Mouse (Mus musculus): ENCODE measurements at regions not wholly inside any gene's neighbourhood (a gene's known extent, or its start where the extent isn't known, plus 50 kb on each side); places are given as distances from the start of the nearest gene placed in this dataset.

GRCm38 (mm10) chr5:133264976-133265375, 721.8 kb upstream of the Auts2 start:
- DNase-seq, result no peak

DNA sequence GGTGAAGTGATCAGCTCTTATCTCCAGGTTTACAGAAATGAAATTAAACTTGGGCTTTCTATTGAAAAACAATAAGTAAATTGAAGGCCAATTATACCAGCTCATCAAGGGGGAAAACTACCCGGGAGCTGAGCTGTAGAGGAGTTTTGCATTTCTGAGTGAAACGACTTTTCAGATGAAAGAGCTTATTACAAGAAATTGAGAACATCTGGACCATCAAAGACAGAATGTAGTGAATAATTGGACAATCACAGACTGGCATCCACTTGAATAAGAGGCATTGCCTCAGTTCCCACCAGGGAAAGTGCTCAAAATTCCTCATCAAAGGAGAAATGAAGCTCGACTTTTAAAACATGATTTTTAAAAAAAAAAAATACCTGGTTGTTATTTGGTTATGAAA, 675.7 kb upstream of the Auts2 start:
- DNase-seq, result no peak

DNA sequence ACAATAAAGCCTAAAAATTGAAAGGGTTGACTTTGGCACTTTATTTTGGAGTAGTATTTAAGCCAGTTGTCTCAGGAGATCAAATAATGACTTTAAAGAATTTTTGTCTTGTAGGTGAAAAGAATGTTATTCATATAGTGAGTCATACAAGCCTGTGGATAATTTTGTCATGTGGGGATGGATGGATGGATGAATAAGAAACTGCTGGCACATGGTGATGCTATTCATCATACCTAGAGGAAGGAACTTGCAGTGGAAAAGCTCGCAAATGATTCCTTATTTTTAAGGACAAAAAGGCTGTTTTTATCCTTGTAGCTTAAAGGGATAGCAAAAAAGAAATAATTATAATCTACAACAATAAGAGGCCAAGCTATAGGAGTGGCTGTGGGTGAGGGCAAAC, 655.4 kb upstream of the Auts2 start:
- no peak for DNase-seq

DNA sequence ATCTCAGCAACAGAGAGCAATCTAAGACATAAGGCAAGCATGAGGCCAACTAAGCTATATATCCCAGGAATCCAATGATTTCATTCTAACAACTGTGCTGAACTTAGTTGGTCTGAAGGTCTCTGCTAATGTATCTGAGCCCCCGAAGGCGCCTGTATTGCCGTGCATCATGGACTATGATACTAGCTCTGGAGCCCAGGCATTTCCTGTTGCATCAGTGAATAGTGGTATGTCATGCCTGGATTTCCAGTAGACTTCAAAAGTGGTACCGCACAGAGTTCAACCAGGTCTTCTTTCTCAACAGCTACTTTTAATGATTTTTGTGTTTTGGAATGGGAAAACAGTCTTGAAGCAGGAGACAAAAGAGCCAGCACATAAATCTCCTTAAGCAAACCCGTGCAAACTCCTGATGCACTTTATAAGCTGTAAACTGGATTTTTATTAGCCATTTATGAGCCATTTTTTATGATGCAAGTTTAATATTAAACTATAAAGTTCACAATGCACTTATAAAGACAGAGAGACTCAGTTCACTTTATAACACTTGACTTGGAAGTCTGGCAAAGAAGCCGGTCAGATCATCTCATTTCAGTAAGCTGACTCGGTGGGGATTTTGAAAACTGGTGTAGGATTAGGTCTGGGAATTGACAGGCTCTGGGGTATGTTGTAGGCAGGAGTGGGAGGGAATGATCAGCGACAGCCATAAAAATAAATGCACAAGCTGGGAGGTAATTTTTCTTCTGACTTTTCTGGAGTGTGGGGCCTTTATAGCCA, 646.8 kb upstream of the Auts2 start:
- no peak for DNase-seq

DNA sequence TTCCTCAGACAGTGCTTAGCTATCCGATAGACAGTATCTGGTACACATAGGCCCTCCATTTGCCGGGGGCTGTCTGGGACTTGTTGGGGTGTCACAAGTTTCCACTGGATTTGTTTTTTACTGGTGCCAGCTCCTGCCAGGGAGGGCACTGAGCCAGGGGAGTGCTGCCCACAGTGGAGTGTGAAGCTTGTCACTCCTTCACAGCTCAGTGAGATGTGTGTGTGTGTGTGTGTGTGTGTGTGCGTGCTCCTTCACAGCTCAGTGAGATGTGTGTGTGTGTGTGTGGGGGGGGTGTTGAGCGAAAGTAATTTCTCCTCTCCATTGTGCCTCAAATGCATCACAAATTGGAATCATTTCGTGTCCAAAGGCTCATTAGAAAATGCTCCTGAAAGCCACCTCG, 632.5 kb upstream of the Auts2 start:
- peak; percentile 15 for DNase-seq

GRCm38 (mm10) chr5:133173155-133173723, 630.1 kb upstream of the Auts2 start:
- DNase-seq, result peak; percentile 85

DNA sequence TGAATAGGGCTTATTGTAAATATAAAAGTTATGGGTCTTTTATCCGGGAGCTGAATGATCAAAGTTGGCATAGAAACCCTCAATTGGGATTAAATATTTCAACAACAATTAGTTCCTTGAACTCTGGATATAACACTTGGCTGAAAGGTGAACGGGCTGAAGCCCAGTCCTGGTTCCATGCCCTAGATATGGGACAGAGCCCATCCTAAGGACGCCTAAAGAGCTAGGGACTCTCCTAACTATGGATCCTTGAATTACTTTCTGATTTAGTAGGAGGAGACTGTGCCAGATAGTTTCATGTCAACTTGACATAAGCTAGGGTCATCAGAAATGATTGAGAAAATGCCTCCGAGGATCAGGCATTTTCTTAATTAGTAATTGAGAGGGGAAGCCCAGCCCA, 629.5 kb upstream of the Auts2 start:
- DNase-seq, result no peak

- DNase-seq, result no peak
Observed at GRCm38 (mm10) chr5:133171266-133171665, 628.1 kb upstream of the Auts2 start.

DNA sequence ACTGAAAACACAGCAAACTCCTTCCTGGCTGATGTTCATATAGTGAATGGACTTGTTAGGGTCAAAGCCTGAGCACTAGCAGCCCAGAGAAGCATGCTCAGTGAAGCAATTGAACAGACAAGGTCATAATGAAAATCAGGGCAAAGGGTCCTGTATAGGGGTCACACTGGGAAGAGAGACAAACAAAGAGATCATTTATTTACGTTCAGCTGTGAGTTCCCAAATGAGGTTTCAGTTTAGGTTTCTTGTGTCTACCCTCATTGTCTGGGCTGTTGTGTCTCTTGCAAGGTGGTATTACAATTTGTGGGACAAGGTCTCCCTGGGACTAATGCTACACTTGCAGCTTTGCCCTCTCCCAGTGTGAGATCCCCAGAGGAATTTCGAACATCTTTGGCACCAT, 624.4 kb upstream of the Auts2 start:
- DNase-seq, result no peak

GRCm38 (mm10) chr5:133167001-133167461, 623.9 kb upstream of the Auts2 start:
- DNase-seq, result no peak

GRCm38 (mm10) chr5:133156115-133156857, 613.1 kb upstream of the Auts2 start:
- no peak for DNase-seq

DNA sequence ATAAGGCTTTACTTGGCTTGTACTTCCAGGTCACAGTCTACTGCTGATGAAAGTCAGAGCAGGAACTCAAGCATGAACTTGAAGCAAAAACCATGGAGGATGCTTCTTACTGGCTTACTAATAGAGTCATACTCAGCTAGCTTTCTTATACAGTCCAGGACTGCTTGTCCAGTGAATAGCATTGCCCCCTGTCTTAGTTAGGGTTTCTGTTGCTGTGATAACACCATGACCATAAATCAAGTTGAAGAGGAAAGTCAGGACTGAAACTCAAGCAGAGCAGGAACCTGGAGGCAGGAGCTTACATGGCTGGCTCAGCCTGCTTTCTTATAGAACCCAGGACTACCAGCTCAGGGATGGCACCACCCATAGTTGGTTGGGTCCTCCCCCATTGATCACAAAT, 602.9 kb upstream of the Auts2 start:
- no peak for DNase-seq

- no peak for DNase-seq
Observed at GRCm38 (mm10) chr5:133143679-133144078, 600.5 kb upstream of the Auts2 start.

DNA sequence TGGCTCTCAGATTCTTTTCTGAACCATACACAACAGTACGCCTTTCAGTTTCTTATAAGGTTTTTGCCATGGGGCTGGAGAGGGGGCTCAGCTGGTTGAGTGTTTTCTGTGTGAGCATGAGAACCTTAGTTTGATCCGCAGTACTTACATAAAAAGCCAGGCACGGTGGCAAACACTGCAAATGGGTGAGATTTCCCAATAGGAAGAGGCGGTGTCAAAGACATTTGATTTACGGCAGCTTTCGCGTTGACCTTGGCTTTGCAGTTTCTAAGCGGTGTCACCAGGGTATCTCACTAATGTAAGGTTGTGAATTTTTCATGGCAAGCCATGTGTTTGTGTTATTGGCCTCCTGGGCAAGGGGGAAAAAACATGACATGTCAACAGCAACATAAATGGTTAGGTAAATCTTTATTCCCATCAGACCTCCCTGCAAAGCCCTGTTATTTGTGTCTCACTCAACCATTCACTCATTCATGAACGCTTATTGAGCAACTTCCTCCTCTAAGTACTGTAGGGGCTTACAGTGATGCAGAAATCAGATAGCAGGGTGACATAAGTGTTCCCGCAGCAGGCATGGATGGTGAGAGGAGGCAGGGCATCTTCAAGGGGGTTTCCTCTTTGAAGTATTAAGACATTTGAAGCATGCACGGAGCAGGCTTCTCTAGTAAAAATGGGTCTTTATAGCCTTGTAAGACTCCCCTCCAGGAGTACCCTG, 599.4 kb upstream of the Auts2 start:
- DNase-seq, result peak; percentile 43

DNA sequence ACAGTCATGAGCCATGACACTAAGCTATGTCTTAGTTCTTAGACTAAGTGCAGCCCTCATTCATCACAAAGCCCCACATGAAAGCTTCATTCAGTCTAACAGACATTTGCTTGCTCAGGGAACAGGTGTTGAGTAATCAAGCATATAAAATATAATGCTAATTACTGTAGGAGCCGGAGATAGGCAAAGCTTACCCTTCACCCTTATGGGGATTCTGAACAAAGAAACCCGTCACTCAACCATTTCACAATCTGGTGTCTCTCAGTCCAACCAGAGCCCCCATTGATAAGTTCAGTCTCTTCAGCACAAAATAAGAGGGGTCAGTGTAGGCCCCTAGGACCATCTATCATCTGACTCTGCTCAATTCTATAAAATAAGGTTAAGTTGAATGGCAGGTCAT, 587.9 kb upstream of the Auts2 start:
- DNase-seq, result no peak

GRCm38 (mm10) chr5:133130316-133130715, 587.2 kb upstream of the Auts2 start:
- no peak for DNase-seq

GRCm38 (mm10) chr5:133124223-133124622, 581.1 kb upstream of the Auts2 start:
- no peak for DNase-seq

DNA sequence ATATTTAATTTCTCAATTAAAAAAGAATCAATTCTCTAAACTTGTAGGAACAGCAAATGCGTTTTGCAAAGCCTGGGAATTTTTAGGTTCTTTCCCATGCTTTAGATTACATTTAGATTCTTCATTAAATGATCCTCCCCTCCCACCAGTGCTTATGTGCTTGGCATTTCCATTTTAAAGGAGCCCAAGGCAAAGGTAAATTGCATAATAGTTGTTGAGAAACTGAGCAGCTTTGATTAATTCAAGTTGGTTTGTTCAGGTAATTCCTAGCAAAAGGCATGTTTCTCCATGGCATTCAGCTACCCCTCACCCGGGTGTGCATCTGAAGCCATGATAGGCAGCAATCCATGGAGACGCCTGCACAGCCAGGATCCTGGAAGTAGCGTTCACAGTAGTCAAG, 570.8 kb upstream of the Auts2 start:
- no peak for DNase-seq

DNA sequence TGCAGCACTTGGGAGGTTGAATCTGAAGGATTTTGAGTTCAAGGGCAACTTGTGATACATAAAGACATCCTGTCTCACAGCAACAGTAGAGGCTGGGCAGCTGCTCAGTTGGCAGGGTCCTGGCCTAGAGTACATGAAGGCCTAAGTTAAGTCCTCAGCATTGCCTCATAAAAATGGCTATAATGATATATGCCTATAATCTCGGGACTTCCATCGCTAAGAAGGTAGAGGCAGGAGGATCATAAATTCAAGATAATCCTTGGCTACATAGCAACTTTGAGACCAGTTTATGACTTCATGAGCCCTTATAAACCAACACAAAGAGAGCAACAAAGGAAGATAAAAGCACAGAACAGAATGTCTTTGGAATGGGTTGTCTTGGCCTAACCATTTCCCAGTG, 570.0 kb upstream of the Auts2 start:
- DNase-seq, result no peak

DNA sequence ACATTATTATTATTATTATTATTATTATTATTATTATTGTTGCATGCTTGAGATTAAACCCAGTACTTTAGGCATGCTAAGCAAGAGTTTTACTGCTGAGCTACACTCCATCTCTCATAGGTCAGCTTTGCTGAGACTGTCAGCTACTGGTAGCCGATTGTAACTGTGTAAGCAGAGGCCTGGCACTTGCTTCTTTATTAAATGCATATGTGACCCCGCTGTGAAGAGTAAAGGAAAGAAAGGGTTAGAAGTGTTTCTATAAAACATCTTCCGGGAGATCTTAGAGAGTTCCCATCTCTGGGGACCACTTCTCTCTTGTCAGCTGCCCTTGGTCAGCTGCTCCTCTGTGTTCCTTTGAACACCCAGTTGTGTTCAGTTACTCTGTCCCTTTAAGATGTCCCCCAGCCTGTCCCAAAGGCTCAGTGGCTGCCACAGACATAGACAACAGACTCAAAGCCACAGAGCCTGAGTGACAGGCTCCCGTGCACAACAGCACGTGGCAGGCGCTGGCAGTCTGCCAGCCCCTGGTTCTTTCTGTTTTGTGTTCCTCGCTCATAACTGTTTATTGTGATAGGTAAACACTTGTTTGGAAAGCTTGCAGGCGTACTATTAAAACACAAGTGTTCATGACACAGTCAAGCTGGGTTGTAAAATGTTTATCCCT, 563.7 kb upstream of the Auts2 start:
- DNase-seq, result peak; percentile 48

DNA sequence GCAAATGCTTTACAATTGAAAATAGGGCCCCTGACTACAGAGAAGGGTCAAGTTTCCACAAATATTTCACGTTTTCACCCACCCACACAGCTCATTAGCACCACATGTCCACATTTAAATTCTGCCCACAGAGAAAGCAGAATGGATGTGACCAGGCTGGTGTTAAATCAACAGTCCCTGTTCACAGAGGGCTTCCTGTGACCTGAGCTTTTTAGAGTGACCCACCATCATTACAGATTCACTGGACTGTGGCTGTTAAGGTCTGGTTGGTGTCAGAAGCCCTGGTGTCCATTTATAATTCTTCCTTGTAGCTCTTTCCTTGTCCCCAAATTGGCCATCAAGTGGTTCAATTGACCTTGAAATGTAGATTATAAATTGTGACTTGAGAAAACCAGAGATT, 553.2 kb upstream of the Auts2 start:
- DNase-seq, result no peak

DNA sequence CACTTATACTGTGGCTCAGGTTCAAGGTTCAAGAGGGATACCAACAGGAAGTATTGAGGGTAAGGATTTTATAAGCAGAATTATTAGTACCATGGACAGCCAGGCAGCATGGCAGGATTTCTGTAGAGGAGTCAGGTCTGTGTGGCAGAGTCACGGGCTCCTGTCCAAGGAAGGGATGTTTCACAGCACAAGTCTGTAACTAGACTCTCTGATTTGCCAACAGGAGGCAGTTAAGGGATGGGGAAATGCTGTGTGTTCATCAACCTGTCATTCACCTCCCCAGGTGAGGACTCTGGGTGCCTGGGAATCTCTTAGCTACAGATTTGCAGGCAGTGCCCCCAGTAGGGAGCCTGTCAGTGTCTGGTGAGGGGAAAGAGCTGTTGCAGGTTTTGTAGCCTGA, 541.7 kb upstream of the Auts2 start:
- DNase-seq, result no peak
